Mouse (Mus musculus) myocyte (in vitro differentiated cells): ENCODE measurements at regions not wholly inside any gene's neighbourhood (a gene's known extent, or its start where the extent isn't known, plus 50 kb on each side); places are given as distances from the start of the nearest gene placed in this dataset.

Experiments used
- H3K27me3 ChIP-seq: one replicate; pipeline ENCODE4 v1.6.1; 2011; ENCODE audit not compliant: control insufficient read depth, insufficient read depth, insufficient read length
- H3K36me3 ChIP-seq: one replicate; pipeline ENCODE4 v1.6.1; 2011; ENCODE audit not compliant: control insufficient read depth, insufficient read depth
- H3K4me2 ChIP-seq: one replicate; pipeline ENCODE4 v1.6.1; 2011; ENCODE audit warnings: low read depth, control low read depth
- H3K4me3 ChIP-seq: one replicate; pipeline ENCODE4 v1.5.1; 2011; ENCODE audit warnings: mild to moderate bottlenecking, control low read depth, moderate library complexity
- H3K79me2 ChIP-seq: one replicate; pipeline ENCODE4 v1.6.1; 2011; ENCODE audit not compliant: control insufficient read depth, insufficient read depth
- H3ac ChIP-seq: one replicate; pipeline ENCODE4 v1.6.1; 2011; ENCODE audit not compliant: control insufficient read depth, insufficient read length
- CEBPB ChIP-seq: IDR thresholded peaks from 2 replicates; pipeline ENCODE4 v1.6.1; 2011; ENCODE audit warnings: mild to moderate bottlenecking, moderate library complexity; ENCODE audit not compliant: poor library complexity, insufficient read depth, severe bottlenecking
- E2F4 ChIP-seq: IDR thresholded peaks from one replicate; pipeline ENCODE4 v1.6.1; 2011; ENCODE audit warnings: mild to moderate bottlenecking, control low read depth, moderate library complexity; ENCODE audit not compliant: insufficient read depth
- MAX ChIP-seq: IDR thresholded peaks from one replicate; pipeline ENCODE4 v1.6.1; 2011; ENCODE audit warnings: low read depth, mild to moderate bottlenecking, control low read depth
- MYOD1 ChIP-seq, 3 experiments: IDR thresholded peaks; one replicate each; pipeline ENCODE4 v1.6.1; 2011; ENCODE audit warnings: control low read depth in 2 of 3, low read depth in 2 of 3, mild to moderate bottlenecking in 2 of 3, moderate library complexity in 1 of 3; ENCODE audit not compliant: insufficient read length in 2 of 3, control insufficient read depth in 1 of 3
- MYOG ChIP-seq, 3 experiments: IDR thresholded peaks; one replicate each; pipeline ENCODE4 v1.6.1; 2011; ENCODE audit warnings: control low read depth in 2 of 3, low read depth in 2 of 3, mild to moderate bottlenecking in 2 of 3; ENCODE audit not compliant: insufficient read length in 2 of 3, control insufficient read depth in 1 of 3, insufficient read depth in 1 of 3
- POLR2A ChIP-seq: IDR thresholded peaks from one replicate; pipeline ENCODE4 v1.6.1; 2011; ENCODE audit warnings: low read depth, mild to moderate bottlenecking, control low read depth, moderate library complexity; ENCODE audit not compliant: insufficient read length
- POLR2AphosphoS2 ChIP-seq: IDR thresholded peaks from one replicate; pipeline ENCODE4 v1.6.1; 2011; ENCODE audit warnings: low read depth, control low read depth; ENCODE audit not compliant: insufficient read length
- REST ChIP-seq: IDR thresholded peaks from one replicate; pipeline ENCODE4 v1.6.1; 2011; ENCODE audit warnings: mild to moderate bottlenecking, control low read depth, moderate library complexity; ENCODE audit not compliant: insufficient read depth, insufficient read length
- SRF ChIP-seq: IDR thresholded peaks from one replicate; pipeline ENCODE4 v1.6.1; 2011; ENCODE audit warnings: low read depth; ENCODE audit not compliant: control insufficient read depth, insufficient read length
- TCF12 ChIP-seq: IDR thresholded peaks from one replicate; pipeline ENCODE4 v1.6.1; 2011; ENCODE audit warnings: mild to moderate bottlenecking, control low read depth; ENCODE audit not compliant: poor library complexity, insufficient read depth, severe bottlenecking
- TCF3 ChIP-seq: IDR thresholded peaks from one replicate; pipeline ENCODE4 v1.6.1; 2011; ENCODE audit warnings: low read depth, control low read depth; ENCODE audit not compliant: insufficient read length
- USF1 ChIP-seq: IDR thresholded peaks from one replicate; pipeline ENCODE4 v1.6.1; 2011; ENCODE audit warnings: low read depth, mild to moderate bottlenecking, control low read depth, moderate library complexity

DNA sequence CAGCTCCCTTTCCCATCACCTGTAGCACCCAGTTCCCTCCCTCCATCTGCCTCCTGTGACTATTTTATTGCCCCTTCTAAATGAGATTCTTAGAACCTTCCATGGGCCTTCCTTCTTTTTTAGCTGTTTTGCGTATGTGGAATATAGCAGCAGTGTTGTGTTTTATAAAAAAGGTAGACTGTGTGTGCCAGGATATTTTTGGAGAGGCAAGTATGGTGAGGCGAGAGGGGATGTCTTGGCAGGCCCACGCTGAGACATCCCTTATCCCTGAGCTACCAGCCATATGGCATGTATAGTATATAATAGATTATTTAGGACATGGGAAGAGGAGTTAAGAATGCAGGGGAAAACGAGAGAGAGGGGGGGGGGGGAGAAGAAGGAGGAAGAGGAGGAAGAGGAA lies 488.4 kb downstream of the Btbd3 start:
- no peak overlapping the region for H3ac ChIP-seq
- H3K4me3 ChIP-seq, result no peak overlapping the region
- no peak overlapping the region for H3K4me2 ChIP-seq
- TF ChIP-seq POLR2A, result no peak
- no peak for TF ChIP-seq E2F4
- no peak for TF ChIP-seq MYOG (IDR thresholded peaks at IDR 0.05; ENCODE audit: control insufficient read depth in 1 of 3, insufficient read depth in 1 of 3, insufficient read length in 2 of 3, low read depth in 2 of 3)
- no peak for TF ChIP-seq REST
- TF ChIP-seq CEBPB, result no peak
- no peak for TF ChIP-seq POLR2AphosphoS2
- TF ChIP-seq TCF3, result no peak
- no peak for TF ChIP-seq MAX
- TF ChIP-seq SRF, result no peak
- TF ChIP-seq MYOD1 (IDR thresholded peaks at IDR 0.05; ENCODE audit: control insufficient read depth in 1 of 3, insufficient read length in 2 of 3, low read depth in 2 of 3), result no peak
- TF ChIP-seq TCF12, result no peak
- no peak for TF ChIP-seq USF1
- H3K36me3 ChIP-seq, result no peaks in the 10 kb centered on the region
- no peaks in the 10 kb centered on the region for H3K27me3 ChIP-seq
- no peaks in the 10 kb centered on the region for H3K79me2 ChIP-seq

DNA sequence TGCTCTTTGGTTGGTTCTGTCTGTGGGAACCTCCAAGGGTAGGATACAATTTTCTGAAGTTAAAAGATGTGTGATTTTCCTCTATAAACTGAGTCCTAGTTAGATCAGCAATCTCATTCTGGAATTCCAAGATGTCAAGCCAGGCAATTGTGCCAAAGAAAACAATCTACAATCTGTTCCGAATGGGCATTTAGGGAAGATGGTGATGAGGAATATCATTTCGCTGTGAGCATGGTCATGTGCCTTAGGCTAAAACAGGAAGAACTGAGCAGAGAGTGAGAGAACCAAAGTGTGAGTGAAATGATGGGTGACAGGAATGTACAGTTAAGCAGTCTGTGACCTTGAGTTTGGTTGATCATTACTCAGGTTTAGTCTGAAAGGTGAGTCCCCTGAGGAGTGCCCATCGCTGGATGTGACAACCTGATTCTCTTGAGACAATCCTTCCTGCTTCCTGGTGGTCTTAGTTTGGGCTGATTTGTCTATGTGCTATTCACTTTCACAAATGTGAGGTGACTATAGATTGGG lies 504.1 kb downstream of the Btbd3 start:
- Histone ChIP-seq H3K79me2 (no peaks in the 10 kb centered on the region), H3K4me3 (no peak overlapping the region), H3K27me3 (no peaks in the 10 kb centered on the region), H3K36me3 (no peaks in the 10 kb centered on the region), H3ac (no peak overlapping the region), H3K4me2 (no peak overlapping the region)
- TF ChIP-seq CEBPB, result no peak
- TF ChIP-seq POLR2AphosphoS2, result no peak
- no peak for TF ChIP-seq E2F4
- TF ChIP-seq POLR2A, result no peak
- no peak for TF ChIP-seq MYOG (IDR thresholded peaks at IDR 0.05; ENCODE audit: control insufficient read depth in 1 of 3, insufficient read depth in 1 of 3, insufficient read length in 2 of 3, low read depth in 2 of 3)
- TF ChIP-seq USF1, result no peak
- TF ChIP-seq MAX, result no peak
- TF ChIP-seq MYOD1 (IDR thresholded peaks at IDR 0.05; ENCODE audit: control insufficient read depth in 1 of 3, insufficient read length in 2 of 3, low read depth in 2 of 3), result no peak
- no peak for TF ChIP-seq SRF
- no peak for TF ChIP-seq TCF3
- no peak for TF ChIP-seq REST
- no peak for TF ChIP-seq TCF12

DNA sequence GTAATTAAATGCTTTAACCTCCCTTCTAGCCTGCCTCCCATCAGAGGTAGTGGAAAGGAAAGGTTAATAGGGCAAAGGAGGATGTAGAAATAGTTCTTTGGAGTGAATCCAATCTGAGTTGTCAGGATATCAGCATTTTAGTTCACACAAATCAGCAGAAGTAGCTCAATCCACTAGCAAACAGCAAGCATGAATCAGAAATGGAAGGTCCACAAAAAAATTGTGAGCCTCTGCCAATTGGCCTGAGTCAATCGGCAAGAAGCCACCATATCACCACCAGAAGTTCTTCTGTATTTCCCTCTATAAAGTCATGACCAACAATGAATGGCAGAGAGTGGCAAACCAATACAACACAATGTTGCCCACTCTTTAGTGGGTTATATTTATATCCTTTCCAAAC lies 505.0 kb downstream of the Btbd3 start:
- no peaks in the 10 kb centered on the region for H3K27me3 ChIP-seq
- no peak overlapping the region for H3ac ChIP-seq
- H3K4me2 ChIP-seq, result no peak overlapping the region
- TF ChIP-seq REST (no peak), CEBPB (no peak), POLR2AphosphoS2 (no peak), MYOG (IDR thresholded peaks at IDR 0.05; ENCODE audit: control insufficient read depth in 1 of 3, insufficient read depth in 1 of 3, insufficient read length in 2 of 3, low read depth in 2 of 3) (no peak), TCF12 (no peak), POLR2A (no peak), E2F4 (no peak), TCF3 (no peak), MAX (no peak), SRF (no peak), USF1 (no peak)
- no peaks in the 10 kb centered on the region for H3K79me2 ChIP-seq
- H3K36me3 ChIP-seq, result no peaks in the 10 kb centered on the region
- H3K4me3 ChIP-seq, result no peak overlapping the region

DNA sequence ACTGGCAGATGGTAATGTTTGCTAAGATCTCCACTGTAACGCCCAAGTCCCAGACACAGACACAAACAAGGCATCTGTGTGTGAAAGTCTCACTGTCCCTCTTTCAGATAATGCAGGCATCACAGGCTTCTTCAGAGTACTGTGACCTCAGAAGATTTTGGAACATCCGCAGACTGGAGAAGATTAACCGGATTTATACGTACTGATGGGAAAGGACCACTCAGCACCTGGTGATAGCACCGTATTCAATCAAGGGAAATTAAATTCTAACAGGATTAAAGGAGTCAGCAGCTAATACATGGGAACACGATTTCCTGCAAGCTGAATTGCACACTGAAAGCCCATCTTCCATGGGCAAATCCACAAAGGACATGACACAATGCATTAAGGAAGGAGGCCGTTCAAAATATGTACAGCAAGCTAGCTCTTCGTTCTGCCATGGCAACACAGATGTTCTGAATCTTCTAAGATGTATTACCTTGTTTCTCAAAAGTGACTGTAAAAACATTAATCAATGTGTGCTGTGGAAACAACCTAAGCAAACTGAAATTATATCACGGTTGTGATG lies 510.0 kb downstream of the Btbd3 start:
- Histone ChIP-seq H3ac (no peak overlapping the region), H3K79me2 (no peaks in the 10 kb centered on the region), H3K4me2 (no peak overlapping the region), H3K36me3 (no peaks in the 10 kb centered on the region), H3K27me3 (no peaks in the 10 kb centered on the region), H3K4me3 (no peak overlapping the region)
- no peak for TF ChIP-seq REST
- no peak for TF ChIP-seq USF1
- TF ChIP-seq MYOG (IDR thresholded peaks at IDR 0.05; ENCODE audit: control insufficient read depth in 1 of 3, insufficient read depth in 1 of 3, insufficient read length in 2 of 3, low read depth in 2 of 3), result no peak
- no peak for TF ChIP-seq MYOD1 (IDR thresholded peaks at IDR 0.05; ENCODE audit: control insufficient read depth in 1 of 3, insufficient read length in 2 of 3, low read depth in 2 of 3)
- no peak for TF ChIP-seq TCF12
- no peak for TF ChIP-seq E2F4
- TF ChIP-seq POLR2A, result no peak
- no peak for TF ChIP-seq TCF3
- no peak for TF ChIP-seq SRF
- TF ChIP-seq MAX, result no peak
- TF ChIP-seq CEBPB, result no peak
- no peak for TF ChIP-seq POLR2AphosphoS2

DNA sequence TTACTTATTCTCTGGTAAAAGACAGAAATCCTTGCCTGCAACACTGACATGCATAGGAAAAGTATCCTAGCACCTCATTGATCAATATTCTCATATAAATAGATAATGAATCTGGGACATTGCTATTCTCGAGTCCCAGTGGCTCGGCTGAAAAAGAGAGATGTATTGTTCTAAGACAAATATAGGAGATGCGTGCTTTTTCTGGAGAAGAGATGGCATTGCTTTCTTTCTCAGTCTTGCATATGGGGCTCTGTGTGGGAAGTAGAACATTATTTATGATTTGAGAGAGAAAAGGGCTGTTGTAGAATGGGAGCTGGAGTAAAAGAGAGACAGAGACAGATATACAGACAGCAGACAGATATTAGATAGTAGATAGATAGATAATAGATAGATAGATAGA lies 527.4 kb downstream of the Btbd3 start:
- Histone ChIP-seq H3K79me2 (no peaks in the 10 kb centered on the region), H3K4me3 (no peak overlapping the region), H3ac (no peak overlapping the region), H3K4me2 (no peak overlapping the region), H3K36me3 (no peaks in the 10 kb centered on the region), H3K27me3 (no peaks in the 10 kb centered on the region)
- no peak for TF ChIP-seq USF1
- TF ChIP-seq MYOD1 (IDR thresholded peaks at IDR 0.05; ENCODE audit: control insufficient read depth in 1 of 3, insufficient read length in 2 of 3, low read depth in 2 of 3), result no peak
- no peak for TF ChIP-seq SRF
- TF ChIP-seq MYOG (IDR thresholded peaks at IDR 0.05; ENCODE audit: control insufficient read depth in 1 of 3, insufficient read depth in 1 of 3, insufficient read length in 2 of 3, low read depth in 2 of 3), result no peak
- no peak for TF ChIP-seq TCF12
- TF ChIP-seq REST, result no peak
- no peak for TF ChIP-seq TCF3
- no peak for TF ChIP-seq POLR2A
- TF ChIP-seq POLR2AphosphoS2, result no peak
- TF ChIP-seq E2F4, result no peak
